8 mouse cellular contexts compared by ENCODE assay signal in the genomic region with DNA sequence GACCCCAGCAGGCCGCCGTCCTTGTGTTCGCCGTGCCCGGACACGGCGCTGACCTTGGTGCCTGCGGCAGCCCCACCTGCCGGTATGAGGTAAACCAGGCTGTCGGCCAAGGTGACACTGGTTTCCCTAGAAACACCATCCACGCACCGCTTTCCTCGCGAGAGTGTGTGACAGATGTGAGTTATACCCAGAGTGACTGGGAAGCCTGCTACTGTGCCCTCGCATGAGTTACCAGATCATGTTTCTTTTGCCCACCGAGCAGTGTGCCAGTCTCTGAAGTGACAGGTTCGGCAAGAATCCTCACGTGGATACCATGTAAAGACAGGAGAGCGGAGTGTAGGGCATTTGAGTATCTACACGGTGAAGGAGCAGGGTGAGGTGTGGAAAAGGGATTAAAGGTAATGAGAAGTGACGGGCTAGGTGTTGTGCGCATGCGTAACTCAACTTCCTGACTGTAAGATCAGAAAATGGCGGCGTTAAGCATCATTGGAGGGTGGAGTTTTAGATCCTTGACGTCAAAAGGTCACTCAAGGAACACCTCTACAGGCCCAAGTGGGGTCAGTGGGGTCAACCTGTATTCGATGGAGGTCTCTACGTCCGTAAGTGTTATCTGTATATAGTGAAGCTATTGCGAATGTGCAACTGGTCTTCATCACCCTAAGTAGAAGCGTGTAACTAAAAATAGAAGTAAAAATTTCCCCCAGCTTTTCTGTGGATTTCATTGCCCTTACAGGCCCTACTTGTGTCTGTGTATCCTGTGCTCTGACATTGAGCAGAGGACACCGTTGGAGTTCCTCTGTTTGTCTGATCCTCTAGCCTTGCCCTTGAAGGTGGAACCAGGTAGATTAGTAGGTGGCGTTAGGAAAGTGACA. TPM values are rescaled to one million over a fixed set of nuclear protein-coding genes. Genes with fewer than 3 reads are reported as not detected.
A peak's percentile ranks its signal among the peaks of the same experiment; 100 is the strongest.
DNase-seq lines count a peak whose midpoint lies in the region; ATAC-seq and TF ChIP-seq lines count a peak whose summit lies in the region.

No protein-coding gene starts in this region.

- 8% methylated on average over 33 of the region's 33 CpGs for WGBS in heart, embryonic 15.5 days
- 13% methylated on average over 33 of the region's 33 CpGs for WGBS in lung, embryonic 14.5 days

- TF ChIP-seq CTCF in lung, embryonic 14.5 days (IDR thresholded peaks at IDR 0.05; ENCODE audit: low read depth): peak; percentile 42; the same call in 1 of the 2 replicates

- peaks cover 17% of the 10 kb centered on the region for H3K4me1 ChIP-seq in heart, embryonic 15.5 days (replicated peaks)
- H3K4me1 ChIP-seq in lung, embryonic 14.5 days (ENCODE audit: insufficient read depth): peaks cover 3% of the 10 kb centered on the region; the same call in 1 of the 2 replicates

- H3K4me3 ChIP-seq in heart, embryonic 15.5 days: peak overlapping the region; percentile 79
- H3K4me3 ChIP-seq in lung, embryonic 14.5 days (ENCODE audit: low read depth, low read length): peak overlapping the region; percentile 79

- no peaks in the 10 kb centered on the region for H3K27me3 ChIP-seq in heart, embryonic 15.5 days
- H3K27me3 ChIP-seq in lung, embryonic 14.5 days (ENCODE audit: insufficient read depth, low read length): no peaks in the 10 kb centered on the region

- H3K36me3 ChIP-seq in heart, embryonic 15.5 days: peaks cover 5% of the 10 kb centered on the region
- H3K36me3 ChIP-seq in lung, embryonic 14.5 days (ENCODE audit: insufficient read depth): peaks cover 5% of the 10 kb centered on the region

- peak; percentile 60 for ATAC-seq in activated CD4-positive, CD25-positive, alpha-beta regulatory T cell, adult 4 months
- ATAC-seq in erythroblast, adult 5-6 weeks (replicated peaks; ENCODE audit: low FRiP score, poor library complexity, severe bottlenecking): peak; percentile 58
- ATAC-seq in heart, embryonic 15.5 days (replicated peaks; ENCODE audit: insufficient number of reproducible peaks, insufficient read depth, low FRiP score, low read depth): peak; percentile 10; the same call in 1 of the 2 replicates
- ATAC-seq in lung, embryonic 14.5 days (ENCODE audit: insufficient read depth): peak; percentile 55; the same call in 1 of the 2 replicates

- peak overlapping the region; percentile 69 for H3K4me2 ChIP-seq in heart, embryonic 15.5 days
- H3K4me2 ChIP-seq in lung, embryonic 14.5 days: peak overlapping the region; percentile 82

- peak overlapping the region; percentile 97 for H3K27ac ChIP-seq in heart, embryonic 15.5 days
- peak overlapping the region; percentile 90 for H3K27ac ChIP-seq in lung, embryonic 14.5 days (ENCODE audit: low read depth)

- DNase-seq in CD8-positive naive resting alpha-beta T cell, adult 2 months (ENCODE audit: low read depth in 2 of 2, low spot score in 2 of 2): peak; percentile 82 to 89
- peak; percentile 77 to 83 for DNase-seq in kidney, postnatal 36 days
- peak; percentile 85 for DNase-seq in lung, embryonic 14.5 days
- DNase-seq in retina, embryonic 14.5 days (ENCODE audit: low spot score): peak; percentile 80
- no peak for DNase-seq in ovary, postnatal 14 days (ENCODE audit: low spot score)

- H3K9ac ChIP-seq in heart, embryonic 15.5 days: peak overlapping the region; percentile 83
- peak overlapping the region; percentile 69 for H3K9ac ChIP-seq in lung, embryonic 14.5 days

- H3K9me3 ChIP-seq in heart, embryonic 15.5 days (replicated peaks): no peaks in the 10 kb centered on the region
- no peaks in the 10 kb centered on the region for H3K9me3 ChIP-seq in lung, embryonic 14.5 days (ENCODE audit: low read depth, low read length)

RNA-seq across cellular contexts. Expression of a gene that starts 0.9 kb away (rescaled TPM):
- 100 to 1,000 TPM; 121 to 141 TPM for polyA plus RNA-seq in activated CD4-positive, CD25-positive, alpha-beta regulatory T cell, adult 4 months (2017; shearing (Covaris generic))
- 78.6 and 82.6 TPM in 2 replicates for total RNA-seq in erythroblast, adult 5-6 weeks (2015; ENCODE audit: low replicate concordance)
- 88.5 and 94.4 TPM in 2 replicates for total RNA-seq in erythroblast, adult 5-6 weeks (2017; ENCODE audit: low replicate concordance)
- 264 and 278 TPM in 2 replicates for polyA plus RNA-seq in heart, embryonic 15.5 days (2015; fragmentation: Nextera tagmentation; extraction: Ambion mirVana)
- 105 TPM in 2 replicates for polyA plus RNA-seq in lung, embryonic 14.5 days (2014; fragmentation: Nextera tagmentation; extraction: Ambion mirVana)

RNA-seq across cellular contexts. Expression of a gene that starts 17.7 kb away (rescaled TPM):
- polyA plus RNA-seq in activated CD4-positive, CD25-positive, alpha-beta regulatory T cell, adult 4 months (2017; shearing (Covaris generic)): 10 to 100 TPM; 67.7 to 68.5 TPM
- total RNA-seq in erythroblast, adult 5-6 weeks (2015; ENCODE audit: low replicate concordance): 10.0 and 11.7 TPM in 2 replicates
- 7.4 and 13.2 TPM in 2 replicates for total RNA-seq in erythroblast, adult 5-6 weeks (2017; ENCODE audit: low replicate concordance)
- 76.0 and 84.3 TPM in 2 replicates for polyA plus RNA-seq in heart, embryonic 15.5 days (2015; fragmentation: Nextera tagmentation; extraction: Ambion mirVana)
- 79.2 and 91.0 TPM in 2 replicates for polyA plus RNA-seq in lung, embryonic 14.5 days (2014; fragmentation: Nextera tagmentation; extraction: Ambion mirVana)

RNA-seq across cellular contexts. Expression of a gene that starts 24.8 kb away (rescaled TPM):
- 10 to 100 TPM; 81.0 to 91.5 TPM for polyA plus RNA-seq in activated CD4-positive, CD25-positive, alpha-beta regulatory T cell, adult 4 months (2017; shearing (Covaris generic))
- 4.0 and 16.9 TPM in 2 replicates for total RNA-seq in erythroblast, adult 5-6 weeks (2015; ENCODE audit: low replicate concordance)
- 3.3 and 9.0 TPM in 2 replicates for total RNA-seq in erythroblast, adult 5-6 weeks (2017; ENCODE audit: low replicate concordance)
- 45.8 and 60.3 TPM in 2 replicates for polyA plus RNA-seq in heart, embryonic 15.5 days (2015; fragmentation: Nextera tagmentation; extraction: Ambion mirVana)
- 102 and 106 TPM in 2 replicates for polyA plus RNA-seq in lung, embryonic 14.5 days (2014; fragmentation: Nextera tagmentation; extraction: Ambion mirVana)

Comparison
In these comparisons a context has a peak if more than half of its experiments do, and no peak if none do; other contexts are left out.
1. ATAC-seq: peak in every context shown above with its lines; median percentile 60 in activated CD4-positive, CD25-positive, alpha-beta regulatory T cell, adult 4 months; 58 in erythroblast, adult 5-6 weeks; 55 in lung, embryonic 14.5 days; 10 in heart, embryonic 15.5 days.